Mouse (Mus musculus) retina, adult 2 months (tissue): ENCODE data around the gene Gm28845.
A peak's percentile ranks its signal among the peaks of the same experiment; 100 is the strongest.

Source experiments
- DNase-seq: peaks from one replicate; pipeline ENCODE4 v3.0.0-alpha.2; 2012; ENCODE audit warnings: low read depth, low spot score

The Gm28845 gene

GRCm38 (mm10) chr1:65119438-65119837 lies at the start of gene Gm28845:
Gene Gm28845 (minus strand): TSS chr1:65119558.
- no peak for DNase-seq

GRCm38 (mm10) chr1:65167496-65167895 lies 48.1 kb upstream of the Gm28845 start:
- DNase-seq: no peak

GRCm38 (mm10) chr1:65162210-65162609 lies 42.9 kb upstream of the Gm28845 start:
- no peak for DNase-seq

GRCm38 (mm10) chr1:65156111-65156510 lies 36.8 kb upstream of the Gm28845 start:
- no peak for DNase-seq

GRCm38 (mm10) chr1:65154814-65155213 lies 35.5 kb upstream of the Gm28845 start:
- DNase-seq: no peak

GRCm38 (mm10) chr1:65147971-65148370 lies 28.6 kb upstream of the Gm28845 start:
- DNase-seq: no peak

- no peak for DNase-seq
These were observed 28.0 kb upstream of the Gm28845 start for GRCm38 (mm10) chr1:65147326-65147725.

- DNase-seq: no peak
These were observed 27.2 kb upstream of the Gm28845 start for GRCm38 (mm10) chr1:65146601-65147000.

GRCm38 (mm10) chr1:65144783-65145182 lies 25.4 kb upstream of the Gm28845 start:
- DNase-seq: no peak

GRCm38 (mm10) chr1:65137560-65137959 lies 18.2 kb upstream of the Gm28845 start:
- DNase-seq: no peak

GRCm38 (mm10) chr1:65132833-65133232 lies 13.5 kb upstream of the Gm28845 start:
- DNase-seq: no peak

- no peak for DNase-seq
These were observed 12.3 kb upstream of the Gm28845 start for GRCm38 (mm10) chr1:65131671-65132070.

- DNase-seq: no peak
These were observed 10.9 kb upstream of the Gm28845 start for GRCm38 (mm10) chr1:65130226-65130625.

GRCm38 (mm10) chr1:65129634-65130180 lies 10.3 kb upstream of the Gm28845 start:
- no peak for DNase-seq

GRCm38 (mm10) chr1:65122574-65123372 lies 3.4 kb upstream of the Gm28845 start, which contains the start of gene D630023F18Rik:
Gene D630023F18Rik (minus strand): TSS chr1:65123214.
- no peak for DNase-seq

- DNase-seq: no peak
These were observed 1.0 kb downstream of the Gm28845 start for GRCm38 (mm10) chr1:65118150-65118913.

GRCm38 (mm10) chr1:65113536-65114172 lies 5.7 kb downstream of the Gm28845 start:
- no peak for DNase-seq

- DNase-seq: no peak
These were observed 6.6 kb downstream of the Gm28845 start for GRCm38 (mm10) chr1:65112807-65113196.

- DNase-seq: peak; percentile 74
These were observed 7.1 kb downstream of the Gm28845 start for GRCm38 (mm10) chr1:65112031-65112806.

GRCm38 (mm10) chr1:65109756-65110435 lies 9.5 kb downstream of the Gm28845 start:
- DNase-seq: no peak

GRCm38 (mm10) chr1:65109196-65109595 lies 10.2 kb downstream of the Gm28845 start:
- no peak for DNase-seq
